Mouse (Mus musculus): Measurements from ENCODE around the gene Zfp385a.

Gene Zfp385a

GRCm38 (mm10) chr15:103308056-103308875 lies 31.6 kb downstream of the Zfp385a start:
- no peak for DNase-seq (ENCODE audit: low read depth)

GRCm38 (mm10) chr15:103307125-103307524 lies 32.8 kb downstream of the Zfp385a start:
- DNase-seq (ENCODE audit: low read depth), result peak; percentile 96

- DNase-seq (ENCODE audit: low read depth), result peak; percentile 32
Measured at GRCm38 (mm10) chr15:103305792-103306645, 33.9 kb downstream of the Zfp385a start.

GRCm38 (mm10) chr15:103305070-103305678 lies 34.7 kb downstream of the Zfp385a start:
- peak; percentile 89 for DNase-seq (ENCODE audit: low read depth)

GRCm38 (mm10) chr15:103304616-103304969 lies 35.3 kb downstream of the Zfp385a start:
- peak; percentile 45 for DNase-seq (ENCODE audit: low read depth)

- DNase-seq (ENCODE audit: low read depth), result no peak
Measured at GRCm38 (mm10) chr15:103303916-103304615, 35.8 kb downstream of the Zfp385a start.

- no peak for DNase-seq (ENCODE audit: low read depth)
Measured at GRCm38 (mm10) chr15:103302341-103303021, 37.4 kb downstream of the Zfp385a start.

GRCm38 (mm10) chr15:103301547-103302340 lies 38.1 kb downstream of the Zfp385a start:
- no peak for DNase-seq (ENCODE audit: low read depth)

GRCm38 (mm10) chr15:103301046-103301445 lies 38.8 kb downstream of the Zfp385a start:
- no peak for DNase-seq (ENCODE audit: low read depth)

GRCm38 (mm10) chr15:103300560-103300959 lies 39.3 kb downstream of the Zfp385a start:
- DNase-seq (ENCODE audit: low read depth), result no peak

GRCm38 (mm10) chr15:103300067-103300471 lies 39.8 kb downstream of the Zfp385a start:
- no peak for DNase-seq (ENCODE audit: low read depth)

GRCm38 (mm10) chr15:103299644-103300043 lies 40.2 kb downstream of the Zfp385a start:
- no peak for DNase-seq (ENCODE audit: low read depth)

GRCm38 (mm10) chr15:103298861-103299616 lies 40.9 kb downstream of the Zfp385a start:
- no peak for DNase-seq (ENCODE audit: low read depth)

GRCm38 (mm10) chr15:103298026-103298425 lies 41.9 kb downstream of the Zfp385a start:
- no peak for DNase-seq (ENCODE audit: low read depth)

- DNase-seq (ENCODE audit: low read depth), result no peak
Measured at GRCm38 (mm10) chr15:103297313-103297712, 42.6 kb downstream of the Zfp385a start.

- no peak for DNase-seq (ENCODE audit: low read depth)
Measured at GRCm38 (mm10) chr15:103295851-103296250, 44.0 kb downstream of the Zfp385a start.

- no peak for DNase-seq (ENCODE audit: low read depth)
Measured at GRCm38 (mm10) chr15:103294649-103295048, 45.2 kb downstream of the Zfp385a start.

GRCm38 (mm10) chr15:103293375-103293774 lies 46.5 kb downstream of the Zfp385a start:
- no peak for DNase-seq (ENCODE audit: low read depth)

- no peak for DNase-seq (ENCODE audit: low read depth)
Measured at GRCm38 (mm10) chr15:103292673-103293345, 47.1 kb downstream of the Zfp385a start.
